Mouse (Mus musculus): Measurements from ENCODE around the gene Gpr176.
A peak's percentile ranks its signal among the peaks of the same experiment; 100 is the strongest.

Gene Gpr176

DNA sequence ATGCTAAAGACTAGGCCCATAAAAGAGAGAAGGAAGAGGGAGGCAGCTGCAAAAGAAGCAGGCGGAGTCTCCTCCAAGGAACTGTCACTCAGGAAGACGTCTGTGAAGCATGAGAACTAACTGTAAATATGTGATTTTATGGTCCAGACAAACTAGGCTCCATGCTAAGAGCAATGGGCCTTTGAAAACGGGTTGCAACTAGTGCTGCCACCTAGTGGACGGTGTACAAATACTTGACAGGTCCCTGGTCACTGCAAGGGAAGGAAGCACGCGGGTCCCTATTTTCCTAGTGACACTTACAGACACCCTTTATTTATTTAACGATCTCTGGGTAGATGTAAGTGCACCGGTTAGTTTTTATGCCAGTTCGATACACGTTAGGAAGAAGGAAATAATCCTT is 127.3 kb downstream of the Gpr176 start:
- DNase-seq (ENCODE audit: low read depth): peak; percentile 90

DNA sequence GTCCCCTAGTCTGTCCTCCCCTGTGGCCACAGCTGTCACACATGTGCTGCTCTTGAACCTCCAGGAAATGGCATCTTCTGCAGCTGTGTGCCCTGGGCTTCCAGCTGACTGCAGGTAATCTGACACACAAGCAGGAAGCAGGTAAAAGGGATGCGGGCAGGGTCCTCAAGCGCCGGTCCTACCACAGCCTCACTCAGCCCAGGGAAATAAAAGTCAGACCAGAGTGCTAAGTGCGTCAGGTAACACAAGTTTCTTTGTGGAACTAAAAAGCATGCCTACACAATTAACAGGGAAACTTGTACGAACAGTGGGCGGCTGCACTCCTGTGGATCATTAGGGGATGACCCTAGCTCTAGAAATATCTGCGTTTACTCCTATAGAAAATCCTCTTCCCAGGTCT is 137.0 kb downstream of the Gpr176 start:
- DNase-seq (ENCODE audit: low read depth): no peak

DNA sequence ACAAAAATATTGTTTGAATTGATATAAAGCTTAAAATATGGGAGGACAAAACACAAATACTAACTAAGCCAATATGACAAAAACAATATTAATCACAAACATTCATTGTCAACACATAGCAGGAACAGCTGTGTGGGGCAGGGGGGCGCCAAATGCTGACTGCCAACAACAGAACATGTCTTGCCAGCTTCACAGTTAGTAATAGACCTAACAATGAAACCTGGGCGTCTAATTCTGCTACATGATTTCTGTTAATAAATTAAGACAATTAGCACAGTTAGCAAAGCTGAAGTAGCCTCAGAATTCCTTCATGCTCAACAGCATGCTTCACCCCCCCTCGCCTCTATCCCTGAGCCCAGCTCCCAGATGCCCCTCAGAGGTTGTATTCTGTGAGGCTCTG is 137.6 kb downstream of the Gpr176 start:
- no peak for DNase-seq (ENCODE audit: low read depth)

DNA sequence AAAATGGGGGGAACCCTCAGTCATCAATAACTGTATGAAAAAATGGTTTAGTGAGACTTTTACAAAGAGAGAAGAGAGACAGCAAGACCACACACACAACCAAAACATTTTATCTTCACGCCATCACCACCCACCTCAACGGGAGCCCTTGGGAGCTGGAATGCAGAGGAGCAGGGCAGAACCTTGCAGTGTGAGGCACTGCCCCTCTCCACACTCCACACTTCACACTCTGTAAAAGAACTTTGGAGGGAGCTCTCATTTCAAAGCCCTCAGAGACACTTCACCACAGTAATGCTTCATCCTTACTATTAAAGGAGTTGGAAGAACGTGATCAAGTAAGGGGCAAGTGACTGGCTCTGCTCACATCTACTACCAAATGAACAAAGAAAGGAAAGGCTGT is 142.7 kb downstream of the Gpr176 start:
- DNase-seq (ENCODE audit: low read depth): no peak

DNA sequence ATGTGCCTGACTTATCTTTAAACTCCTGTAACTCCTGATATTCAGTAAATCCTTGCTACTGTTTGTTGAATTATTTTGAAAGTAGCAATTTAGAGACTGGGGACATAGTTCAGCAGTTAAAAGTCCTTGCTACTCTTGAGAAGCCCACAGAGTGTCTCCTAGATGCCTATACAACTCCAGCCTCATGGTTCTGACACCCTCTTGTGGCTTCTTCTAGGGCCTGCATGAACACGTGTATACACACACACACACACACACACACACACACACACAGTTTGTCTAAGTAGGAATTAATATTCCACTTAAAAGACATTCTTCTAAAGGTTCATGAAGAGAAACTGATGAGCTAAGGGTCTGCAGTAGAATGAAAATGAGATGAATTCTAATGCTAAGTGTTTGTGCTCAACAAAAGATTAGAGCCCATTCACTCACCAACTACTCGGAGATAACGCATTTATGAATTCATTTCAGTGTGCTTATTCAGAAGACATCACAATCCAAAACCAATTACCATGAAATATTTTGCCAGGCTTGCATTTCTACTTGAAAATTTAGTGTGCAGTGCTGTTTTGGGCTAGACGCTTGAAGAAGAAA is 144.6 kb downstream of the Gpr176 start:
- DNase-seq (ENCODE audit: low read depth): no peak

Measured in NIH3T3 (cell line).